Mouse (Mus musculus) testis, adult 2 months (tissue): ENCODE data around the gene Drg2.

Source experiments
- CTCF ChIP-seq: fragments of 200-500 bp; IDR thresholded peaks from 2 replicates; pipeline ENCODE4 v1.5.1; 2012; ENCODE audit warnings: low read depth, mild to moderate bottlenecking, inconsistent platforms, low read length, moderate library complexity; ENCODE audit not compliant: control insufficient read depth, insufficient read depth, insufficient replicate concordance
- POLR2A ChIP-seq: fragments of 200-500 bp; IDR thresholded peaks from 2 replicates; pipeline ENCODE4 v1.6.1; 2012; ENCODE audit warnings: low read depth, mild to moderate bottlenecking, inconsistent platforms, low read length, moderate library complexity; ENCODE audit not compliant: control insufficient read depth

- TF ChIP-seq POLR2A (no peak), CTCF (no peak)
These were observed 26.8 kb upstream of the Drg2 start for GRCm38 (mm10) chr11:60427628-60428027.
